Comparison of ENCODE assay signal across 12 mouse cellular contexts in genomic region chr19:47821494-47821872, GRCm38 (mm10). TPM values are rescaled to one million over a fixed set of nuclear protein-coding genes. Genes with fewer than 3 reads are reported as not detected.
DNase-seq lines count a peak whose midpoint lies in the region; ATAC-seq and TF ChIP-seq lines count a peak whose summit lies in the region.
"Had no signal": no experiment of that assay in that cellular context is flagged by ENCODE, and none has a peak within 500 bp of the region (broad histone marks: within the 10 kb centered on the region; RNA-seq: fewer than 3 reads in every experiment).

No protein-coding gene starts in this region.

- H3K9me3 ChIP-seq in heart, embryonic 12.5 days (replicated peaks), result no peaks in the 10 kb centered on the region
- no peaks in the 10 kb centered on the region for H3K9me3 ChIP-seq in heart, embryonic 10.5 days
- H3K9me3 ChIP-seq in midbrain, embryonic 10.5 days (replicated peaks), result no peaks in the 10 kb centered on the region
- no peaks in the 10 kb centered on the region for H3K9me3 ChIP-seq in midbrain, postnatal 0 days (ENCODE audit: low read length)
- H3K9me3 ChIP-seq in intestine, embryonic 14.5 days (ENCODE audit: control insufficient read depth, low read length), result no peaks in the 10 kb centered on the region
- H3K9me3 ChIP-seq: hindbrain, embryonic 12.5 days; liver, embryonic 13.5 days; stomach, embryonic 15.5 days had no signal

- no peak for DNase-seq in heart, embryonic 10.5 days (ENCODE audit: low spot score)
- DNase-seq in midbrain, embryonic 10.5 days (ENCODE audit: low spot score), result peak; percentile 10
- no peak for DNase-seq in midbrain, postnatal 0 days (ENCODE audit: low spot score)
- DNase-seq in intestine, embryonic 14.5 days (ENCODE audit: low spot score), result peak; percentile 61
- peak; percentile 31 for DNase-seq in splenic B cell, adult 2 months (ENCODE audit: low read depth, low spot score)
- DNase-seq in T-cell, adult 2 months (ENCODE audit: low spot score), result no peak
- no peak for DNase-seq in layer of hippocampus, adult 9-10 months (ENCODE audit: low spot score)

- H3K9ac ChIP-seq in heart, embryonic 12.5 days, result no peak overlapping the region
- no peak overlapping the region for H3K9ac ChIP-seq in midbrain, postnatal 0 days (replicated peaks; ENCODE audit: low read length, poor library complexity, severe bottlenecking)
- H3K9ac ChIP-seq in intestine, embryonic 14.5 days (ENCODE audit: low read length), result no peak overlapping the region
- H3K9ac ChIP-seq: hindbrain, embryonic 12.5 days; liver, embryonic 13.5 days; stomach, embryonic 15.5 days had no signal

- no peaks in the 10 kb centered on the region for H3K4me1 ChIP-seq in heart, embryonic 12.5 days (replicated peaks)
- peaks cover 6% of the 10 kb centered on the region; the same call in 1 of the 2 replicates for H3K4me1 ChIP-seq in heart, embryonic 10.5 days
- 0 out of 2 replicates have a peak, but pooled peaks cover 6% of the 10 kb centered on the region for H3K4me1 ChIP-seq in midbrain, embryonic 10.5 days
- no peaks in the 10 kb centered on the region; the same call in 1 of the 2 replicates for H3K4me1 ChIP-seq in midbrain, postnatal 0 days (ENCODE audit: insufficient read depth, low read length)
- H3K4me1 ChIP-seq in intestine, embryonic 14.5 days (replicated peaks; ENCODE audit: control insufficient read depth, insufficient read depth, low read length), result no peaks in the 10 kb centered on the region
- H3K4me1 ChIP-seq: liver, embryonic 13.5 days; stomach, embryonic 15.5 days had no signal

- 54% methylated on average over 7 of the region's 7 CpGs for WGBS in heart, embryonic 12.5 days
- WGBS in heart, embryonic 10.5 days, result 49% methylated on average over 7 of the region's 7 CpGs
- WGBS in midbrain, embryonic 10.5 days, result 66% methylated on average over 7 of the region's 7 CpGs
- 67% methylated on average over 7 of the region's 7 CpGs for WGBS in midbrain, postnatal 0 days
- 51% methylated on average over 7 of the region's 7 CpGs for WGBS in intestine, embryonic 14.5 days

- ATAC-seq in heart, embryonic 12.5 days (ENCODE audit: insufficient number of reproducible peaks, low FRiP score), result 0 out of 2 replicates have a peak, but pooled peaks have one; percentile 36
- ATAC-seq in midbrain, postnatal 0 days (ENCODE audit: low FRiP score), result no peak
- ATAC-seq in intestine, embryonic 14.5 days (replicated peaks; ENCODE audit: low FRiP score, low TSS enrichment, low read depth), result peak; percentile 5; the same call in 1 of the 2 replicates

- H3K27me3 ChIP-seq in heart, embryonic 12.5 days (replicated peaks), result peaks cover 16% of the 10 kb centered on the region
- H3K27me3 ChIP-seq in heart, embryonic 10.5 days (ENCODE audit: insufficient read depth, poor library complexity, severe bottlenecking), result peaks cover 24% of the 10 kb centered on the region
- peaks cover 14% of the 10 kb centered on the region for H3K27me3 ChIP-seq in midbrain, embryonic 10.5 days (ENCODE audit: low read depth, poor library complexity, severe bottlenecking)
- peaks cover 4% of the 10 kb centered on the region; the same call in 1 of the 2 replicates for H3K27me3 ChIP-seq in midbrain, postnatal 0 days (ENCODE audit: insufficient read depth, low read length)
- H3K27me3 ChIP-seq in intestine, embryonic 14.5 days (replicated peaks; ENCODE audit: control insufficient read depth, insufficient read depth, low read length), result no peaks in the 10 kb centered on the region
- H3K27me3 ChIP-seq in splenic B cell, adult 2 months (ENCODE audit: control insufficient read depth, insufficient read depth, low read length, poor library complexity, severe bottlenecking), result no peaks in the 10 kb centered on the region
- H3K27me3 ChIP-seq: stomach, embryonic 15.5 days had no signal

- no peak overlapping the region for H3K4me3 ChIP-seq in heart, embryonic 12.5 days
- no peak overlapping the region for H3K4me3 ChIP-seq in heart, embryonic 10.5 days
- H3K4me3 ChIP-seq in midbrain, embryonic 10.5 days, result no peak overlapping the region
- no peak overlapping the region for H3K4me3 ChIP-seq in midbrain, postnatal 0 days (ENCODE audit: low read depth, low read length)
- no peak overlapping the region for H3K4me3 ChIP-seq in intestine, embryonic 14.5 days (ENCODE audit: low read depth, low read length)
- H3K4me3 ChIP-seq: hindbrain, embryonic 12.5 days; liver, embryonic 13.5 days; stomach, embryonic 15.5 days had no signal

- no peaks in the 10 kb centered on the region for H3K36me3 ChIP-seq in heart, embryonic 12.5 days
- no peaks in the 10 kb centered on the region for H3K36me3 ChIP-seq in heart, embryonic 10.5 days
- no peaks in the 10 kb centered on the region for H3K36me3 ChIP-seq in midbrain, embryonic 10.5 days
- no peaks in the 10 kb centered on the region for H3K36me3 ChIP-seq in midbrain, postnatal 0 days (ENCODE audit: insufficient read depth, low read length)
- no peaks in the 10 kb centered on the region for H3K36me3 ChIP-seq in intestine, embryonic 14.5 days (ENCODE audit: control insufficient read depth, insufficient read depth, low read length)
- no peaks in the 10 kb centered on the region for H3K36me3 ChIP-seq in splenic B cell, adult 2 months (ENCODE audit: control insufficient read depth, insufficient read depth, low read length, poor library complexity, severe bottlenecking)
- H3K36me3 ChIP-seq: hindbrain, embryonic 12.5 days; liver, embryonic 13.5 days; stomach, embryonic 15.5 days had no signal

- H3K4me2 ChIP-seq in heart, embryonic 12.5 days, result no peak overlapping the region
- H3K4me2 ChIP-seq in midbrain, postnatal 0 days (ENCODE audit: low read depth, low read length, poor library complexity, severe bottlenecking), result no peak overlapping the region
- H3K4me2 ChIP-seq in intestine, embryonic 14.5 days (ENCODE audit: low read length), result no peak overlapping the region
- H3K4me2 ChIP-seq: hindbrain, embryonic 12.5 days; liver, embryonic 13.5 days; stomach, embryonic 15.5 days had no signal

- no peak overlapping the region for H3K27ac ChIP-seq in heart, embryonic 12.5 days (ENCODE audit: poor library complexity, severe bottlenecking)
- no peak overlapping the region for H3K27ac ChIP-seq in heart, embryonic 10.5 days
- H3K27ac ChIP-seq in midbrain, embryonic 10.5 days (replicated peaks), result no peak overlapping the region
- no peak overlapping the region for H3K27ac ChIP-seq in midbrain, postnatal 0 days (ENCODE audit: low read depth, low read length)
- no peak overlapping the region for H3K27ac ChIP-seq in intestine, embryonic 14.5 days (ENCODE audit: low read depth)
- H3K27ac ChIP-seq: hindbrain, embryonic 12.5 days; kidney, postnatal 0 days; liver, embryonic 13.5 days; stomach, embryonic 15.5 days had no signal

- no peak for TF ChIP-seq CTCF in midbrain, postnatal 0 days (IDR thresholded peaks at IDR 0.05)

RNA-seq across cellular contexts. Expression of gene Gsto1, which starts 33.3 kb away (rescaled TPM):
- 81.4 and 84.0 TPM in 2 replicates for polyA plus RNA-seq in heart, embryonic 12.5 days (2016; fragmentation: Nextera tagmentation; extraction: Ambion mirVana)
- 81.5 and 129 TPM in 2 replicates for polyA plus RNA-seq in heart, embryonic 10.5 days (2016; fragmentation: Nextera tagmentation; extraction: Ambion mirVana)
- polyA plus RNA-seq in midbrain, embryonic 10.5 days (2016; fragmentation: Nextera tagmentation; extraction: Ambion mirVana), result 78.1 and 92.2 TPM in 2 replicates
- total RNA-seq in midbrain, postnatal 0 days (2014; rRNA removed), result 95.4 and 142 TPM in 2 replicates
- 148 and 152 TPM in 2 replicates for polyA plus RNA-seq in midbrain, postnatal 0 days (2015; fragmentation: Nextera tagmentation; extraction: Ambion mirVana)
- 313 and 340 TPM in 2 replicates for polyA plus RNA-seq in intestine, embryonic 14.5 days (2014; fragmentation: Nextera tagmentation; extraction: Ambion mirVana)

RNA-seq across cellular contexts. Expression of gene Gsto2, which starts 43.9 kb away (rescaled TPM):
- polyA plus RNA-seq in heart, embryonic 12.5 days (2016; fragmentation: Nextera tagmentation; extraction: Ambion mirVana), result 0.76 and 1.3 TPM in 2 replicates
- 0.59 and 1.0 TPM in 2 replicates for polyA plus RNA-seq in heart, embryonic 10.5 days (2016; fragmentation: Nextera tagmentation; extraction: Ambion mirVana)
- polyA plus RNA-seq in midbrain, embryonic 10.5 days (2016; fragmentation: Nextera tagmentation; extraction: Ambion mirVana), result 1.4 and 1.6 TPM in 2 replicates
- total RNA-seq in midbrain, postnatal 0 days (2014; rRNA removed), result 0.16 and 0.66 TPM in 2 replicates
- 1.1 TPM in 2 replicates for polyA plus RNA-seq in midbrain, postnatal 0 days (2015; fragmentation: Nextera tagmentation; extraction: Ambion mirVana)
- polyA plus RNA-seq in intestine, embryonic 14.5 days (2014; fragmentation: Nextera tagmentation; extraction: Ambion mirVana), result 1.0 and 1.1 TPM in 2 replicates

Comparison
In these comparisons a context has a peak if more than half of its experiments do, and no peak if none do; other contexts are left out.
1. DNase-seq: peak in midbrain, embryonic 10.5 days (single experiment), intestine, embryonic 14.5 days (single experiment) and splenic B cell, adult 2 months (single experiment); none in heart, embryonic 10.5 days (single experiment), midbrain, postnatal 0 days (single experiment), T-cell, adult 2 months (single experiment) and layer of hippocampus, adult 9-10 months (single experiment).